Mouse (Mus musculus) limb, embryonic 14.5 days (tissue): ENCODE data around the gene Pfn1. TPM values are rescaled to one million over a fixed set of nuclear protein-coding genes. Genes with fewer than 3 reads are reported as not detected.
A peak's percentile ranks its signal among the peaks of the same experiment; 100 is the strongest.

Source experiments
- ATAC-seq: fragments of 200-750 bp; cut with Nextera tagmentation; 2 replicates; pipeline ENCODE4 v1.8.0; 2017; ENCODE audit warnings: low read depth, moderate number of reproducible peaks, moderate TSS enrichment; ENCODE audit not compliant: low FRiP score
- DNase-seq: peaks from one replicate; pipeline ENCODE4 v3.0.0-alpha.2; 2015; ENCODE audit warnings: low spot score
- H3K27ac ChIP-seq: fragments of 300-500 bp; sonication (generic); replicated peaks from 2 replicates; pipeline ENCODE4 v1.5.1; 2014; ENCODE audit warnings: low read depth, mild to moderate bottlenecking, low read length, moderate library complexity, mixed read lengths
- H3K27me3 ChIP-seq: fragments of 300-500 bp; sonication (generic); 2 replicates; pipeline ENCODE4 v1.6.1; 2014; ENCODE audit warnings: low read length, mixed read lengths; ENCODE audit not compliant: control insufficient read depth, insufficient read depth
- H3K36me3 ChIP-seq: fragments of 300-500 bp; sonication (generic); 2 replicates; pipeline ENCODE4 v1.6.1; 2014; ENCODE audit warnings: mild to moderate bottlenecking, low read length, moderate library complexity, mixed read lengths; ENCODE audit not compliant: control insufficient read depth, insufficient read depth
- H3K4me1 ChIP-seq: fragments of 300-500 bp; sonication (generic); 2 replicates; pipeline ENCODE4 v1.6.1; 2014; ENCODE audit warnings: antibody characterized with exemption, low read length, mixed read lengths; ENCODE audit not compliant: control insufficient read depth, insufficient read depth
- H3K4me2 ChIP-seq: fragments of 300-500 bp; sonication (generic); replicated peaks from 2 replicates; pipeline ENCODE4 v1.6.1; 2014; ENCODE audit warnings: low read depth, mild to moderate bottlenecking, low read length, moderate library complexity; ENCODE audit not compliant: severe bottlenecking
- H3K4me3 ChIP-seq: fragments of 300-500 bp; sonication (generic); replicated peaks from 2 replicates; pipeline ENCODE4 v1.5.1; 2014; ENCODE audit warnings: low read length
- H3K9ac ChIP-seq: fragments of 300-500 bp; sonication (generic); 2 replicates; pipeline ENCODE4 v1.6.1; 2014; ENCODE audit warnings: mild to moderate bottlenecking, low read depth, low read length, moderate library complexity; ENCODE audit not compliant: severe bottlenecking
- H3K9me3 ChIP-seq: fragments of 300-500 bp; sonication (generic); 2 replicates; pipeline ENCODE4 v1.6.1; 2016; ENCODE audit warnings: low read length; ENCODE audit not compliant: control insufficient read depth
- POLR2A ChIP-seq: fragments of 200-500 bp; IDR thresholded peaks from 2 replicates; pipeline ENCODE4 v1.8.0; 2012; ENCODE audit warnings: inconsistent platforms, mild to moderate bottlenecking, moderate library complexity, borderline replicate concordance; ENCODE audit not compliant: insufficient read depth, insufficient read length; ENCODE audit errors: extremely low read depth
- whole genome bisulfite sequencing: fragments of 180-500 bp; shearing (Covaris S2); extraction: QIAGEN DNeasy Blood & Tissue Kit; methylation state at CpG from one replicate; pipeline ENCODE4 v1.1.7; 2014; 5-methylcytosine and 5-hydroxymethylcytosine counted together
- polyA plus RNA-seq, 2 experiments: library from polyadenylated mRNA; depleted of rRNA in 1 of 2; stranded (reverse) in 1 of 2; unstranded in 1 of 2; fragments of >200 nt; fragmentation: Nextera tagmentation in 1 of 2; extraction: Ambion mirVana in 1 of 2; gene quantifications; 2 replicates each; pipeline versions ENCODE4 v1.2.1 to v1.2.3; 2012 to 2014

The Pfn1 gene
- polyA plus RNA-seq, 2 experiments: 946 to 1,675 TPM

GRCm38 (mm10) chr11:70688372-70688771 is 33.9 kb upstream of the Pfn1 start:
- WGBS: 11% methylated on average over 8 of the region's 8 CpGs
- TF ChIP-seq POLR2A: no peak
- no peaks in the 10 kb centered on the region for H3K27me3 ChIP-seq
- H3K4me3 ChIP-seq: peak overlapping the region; percentile 75
- H3K4me1 ChIP-seq: peaks cover 9% of the 10 kb centered on the region
- no peak for DNase-seq
- peak overlapping the region; percentile 79 for H3K27ac ChIP-seq
- peak overlapping the region; percentile 77 for H3K9ac ChIP-seq
- peak overlapping the region; percentile 79 for H3K4me2 ChIP-seq
- no peak for ATAC-seq
- H3K9me3 ChIP-seq: no peaks in the 10 kb centered on the region
- peaks cover 23% of the 10 kb centered on the region for H3K36me3 ChIP-seq

- DNase-seq (peak; percentile 69), ATAC-seq (peak; percentile 81)
- no peaks in the 10 kb centered on the region for H3K9me3 ChIP-seq
- TF ChIP-seq POLR2A: 0 out of 2 replicates have a peak, but pooled peaks have one; percentile 37
- H3K36me3 ChIP-seq: peaks cover 29% of the 10 kb centered on the region
- peak within 1 kb of the TSS; percentile 79 for H3K27ac ChIP-seq
- H3K4me2 ChIP-seq: peak within 1 kb of the TSS; percentile 79
- H3K27me3 ChIP-seq: no peaks in the 10 kb centered on the region
- H3K4me3 ChIP-seq: peak within 1 kb of the TSS; percentile 75
- WGBS: 1% methylated on average over 46 of the region's 55 CpGs
- H3K4me1 ChIP-seq: peaks cover 9% of the 10 kb centered on the region
- peak within 1 kb of the TSS; percentile 77 for H3K9ac ChIP-seq
Observed at GRCm38 (mm10) chr11:70687601-70688199, 33.3 kb upstream of the Pfn1 start, which contains the start of gene Camta2. Gene Camta2 (minus strand): TSS chr11:70688105.

GRCm38 (mm10) chr11:70686901-70687566 is 32.6 kb upstream of the Pfn1 start:
- peak overlapping the region; percentile 75 for H3K4me3 ChIP-seq
- no peaks in the 10 kb centered on the region for H3K9me3 ChIP-seq
- H3K9ac ChIP-seq: peak overlapping the region; percentile 77
- H3K27ac ChIP-seq: peak overlapping the region; percentile 79
- ATAC-seq (peak; percentile 72), DNase-seq (no peak)
- no peaks in the 10 kb centered on the region for H3K27me3 ChIP-seq
- 2% methylated on average over 15 of the region's 16 CpGs for WGBS
- peaks cover 31% of the 10 kb centered on the region for H3K36me3 ChIP-seq
- no peak for TF ChIP-seq POLR2A
- peaks cover 9% of the 10 kb centered on the region for H3K4me1 ChIP-seq
- H3K4me2 ChIP-seq: peak overlapping the region; percentile 79

- H3K4me3 ChIP-seq: no peak overlapping the region
- no peaks in the 10 kb centered on the region for H3K9me3 ChIP-seq
- DNase-seq (no peak), ATAC-seq (no peak)
- H3K27ac ChIP-seq: no peak overlapping the region
- peaks cover 5% of the 10 kb centered on the region; the same call in 1 of the 2 replicates for H3K4me1 ChIP-seq
- H3K36me3 ChIP-seq: peaks cover 55% of the 10 kb centered on the region
- no peak for TF ChIP-seq POLR2A
- 83% methylated on average over 5 of the region's 5 CpGs for WGBS
- H3K27me3 ChIP-seq: no peaks in the 10 kb centered on the region
- H3K4me2 ChIP-seq: no peak overlapping the region
- 0 out of 2 replicates have a peak overlapping the region, but pooled peaks have one; percentile 2 for H3K9ac ChIP-seq
Observed at GRCm38 (mm10) chr11:70683640-70684039, 29.2 kb upstream of the Pfn1 start.

- Histone ChIP-seq H3K4me3 (no peak overlapping the region), H3K9me3 (no peaks in the 10 kb centered on the region), H3K27me3 (no peaks in the 10 kb centered on the region), H3K4me2 (no peak overlapping the region), H3K9ac (no peak overlapping the region), H3K4me1 (no peaks in the 10 kb centered on the region), H3K27ac (no peak overlapping the region), H3K36me3 (peaks cover 61% of the 10 kb centered on the region)
- no peak for TF ChIP-seq POLR2A
- DNase-seq: peak; percentile 48
- 20% methylated on average over 11 of the region's 11 CpGs for WGBS
- ATAC-seq: peak; percentile 56; the same call in 1 of the 2 replicates
Observed at GRCm38 (mm10) chr11:70681897-70682581, 27.6 kb upstream of the Pfn1 start.
